Mouse (Mus musculus) stomach, postnatal 0 days (tissue): ENCODE results near the gene Zfhx3.

ENCODE experiments used
- CTCF ChIP-seq: IDR thresholded peaks from 2 replicates; pipeline ENCODE4 v1.5.1; 2016; ENCODE audit warnings: antibody characterized with exemption, low read depth, mild to moderate bottlenecking, moderate library complexity
- EP300 ChIP-seq: optimal IDR thresholded peaks from 2 replicates; pipeline ENCODE3; 2016; ENCODE audit warnings: antibody characterized with exemption

DNA sequence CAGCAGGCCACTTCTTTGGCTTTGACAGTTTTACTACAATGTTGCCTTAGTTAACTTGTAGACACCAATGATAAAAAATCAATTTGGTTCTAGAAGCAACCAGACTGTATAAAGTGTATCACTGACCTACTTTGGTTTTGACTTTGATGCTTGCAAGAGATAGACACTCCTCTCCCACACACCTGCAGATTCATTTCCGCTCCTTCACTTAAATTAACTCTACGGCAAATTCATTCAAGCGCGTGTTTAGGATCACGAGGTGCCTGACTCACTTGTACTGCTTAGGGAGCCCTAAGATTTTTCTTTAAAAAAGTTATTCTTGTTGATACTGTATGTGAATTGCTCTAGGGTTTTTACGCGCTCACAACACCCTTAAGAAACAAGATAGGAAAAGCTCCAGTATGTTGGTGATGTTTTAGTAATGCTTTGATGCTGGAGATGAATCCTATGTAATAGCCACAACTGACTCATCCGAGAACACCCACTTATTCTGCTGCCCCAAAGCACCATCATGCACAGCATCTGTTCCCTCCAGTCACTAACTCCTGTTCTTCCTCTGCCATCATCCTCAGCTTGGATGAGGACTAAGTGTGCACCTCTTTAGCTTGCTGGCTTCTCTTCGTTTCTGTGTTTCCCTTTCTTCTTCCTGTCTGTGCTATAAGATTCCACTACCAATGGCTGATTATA is 1031.3 kb downstream of the Zfhx3 start:
- TF ChIP-seq CTCF: no peak
- no peak for TF ChIP-seq EP300
